In the genomic region with DNA sequence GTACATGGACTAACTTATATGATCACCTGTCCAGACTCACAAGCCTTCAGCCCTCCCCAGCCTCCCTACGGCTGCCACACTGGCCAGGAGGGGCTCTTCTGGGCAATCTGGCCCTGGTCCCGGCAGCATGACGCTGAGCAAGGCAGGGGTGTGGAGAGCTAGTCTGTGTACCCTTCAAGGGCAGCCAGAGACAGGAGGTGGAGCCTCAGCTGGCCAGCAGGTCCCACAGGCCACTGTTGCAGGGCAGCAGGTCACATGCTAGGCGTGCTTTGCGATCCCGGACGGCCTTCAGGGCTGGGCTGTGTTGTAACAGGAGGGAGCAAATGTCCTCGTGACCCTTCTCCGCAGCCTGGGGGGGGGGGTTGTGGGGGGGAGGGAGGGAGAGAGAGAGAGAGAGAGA, we compare ENCODE assay signal across 8 mouse cellular contexts. TPM values are rescaled to one million over a fixed set of nuclear protein-coding genes. Genes with fewer than 3 reads are reported as not detected.
DNase-seq lines count a peak whose midpoint lies in the region; ATAC-seq lines count a peak whose summit lies in the region.
"Had no signal": no experiment of that assay in that cellular context is flagged by ENCODE, and none has a peak within 500 bp of the region (broad histone marks: within the 10 kb centered on the region; RNA-seq: fewer than 3 reads in every experiment).

Gene Gm42417 (minus strand): TSS at position 244 of the 400 bp plus-strand sequence.

- no peak within 1 kb of the TSS for H3K4me2 ChIP-seq in forebrain, embryonic 13.5 days
- H3K4me2 ChIP-seq: midbrain, embryonic 15.5 days had no signal

- H3K4me1 ChIP-seq in brown adipose tissue, adult 24 weeks (ENCODE audit: control insufficient read depth, insufficient read depth, insufficient read length, low read length) = peaks cover 17% of the 10 kb centered on the region
- peaks cover 5% of the 10 kb centered on the region for H3K4me1 ChIP-seq in forebrain, embryonic 13.5 days
- H3K4me1 ChIP-seq: midbrain, embryonic 15.5 days had no signal

- peaks cover 38% of the 10 kb centered on the region for H3K36me3 ChIP-seq in forebrain, embryonic 13.5 days (ENCODE audit: poor library complexity, severe bottlenecking)

- no peaks in the 10 kb centered on the region for H3K9me3 ChIP-seq in forebrain, embryonic 13.5 days (replicated peaks)
- H3K9me3 ChIP-seq: midbrain, embryonic 15.5 days had no signal

- no peak for ATAC-seq in forebrain, embryonic 13.5 days
- ATAC-seq: midbrain, embryonic 15.5 days had no signal

- no peak within 1 kb of the TSS for H3K4me3 ChIP-seq in brown adipose tissue, adult 24 weeks (ENCODE audit: insufficient read depth, low read depth, low read length)
- no peak within 1 kb of the TSS for H3K4me3 ChIP-seq in forebrain, embryonic 13.5 days
- H3K4me3 ChIP-seq: midbrain, embryonic 15.5 days had no signal

- no peak within 1 kb of the TSS for H3K9ac ChIP-seq in forebrain, embryonic 13.5 days
- H3K9ac ChIP-seq: midbrain, embryonic 15.5 days had no signal

- WGBS in forebrain, embryonic 13.5 days = 77% methylated on average over 9 of the region's 9 CpGs

- peak within 1 kb of the TSS; percentile 96 for H3K27ac ChIP-seq in brown adipose tissue, adult 24 weeks (replicated peaks; ENCODE audit: low read depth, low read length)
- H3K27ac ChIP-seq in forebrain, embryonic 13.5 days = no peak within 1 kb of the TSS
- H3K27ac ChIP-seq: midbrain, embryonic 15.5 days had no signal

- DNase-seq in gastrocnemius, postnatal 4 days (ENCODE audit: low spot score in 2 of 2) = peak in 1 of 2 experiments; percentile 62
- peak; percentile 94 for DNase-seq in kidney, adult 9 months
- DNase-seq in lung, postnatal 14 days = peak; percentile 77
- no peak for DNase-seq in c-Kit-positive CD71-positive TER-119-positive erythroid progenitor cells, embryonic 14.5 days (ENCODE audit: low spot score)
- no peak for DNase-seq in spleen, postnatal 4 days (ENCODE audit: low spot score in 2 of 2)

- H3K27me3 ChIP-seq in forebrain, embryonic 13.5 days = no peaks in the 10 kb centered on the region
- H3K27me3 ChIP-seq: midbrain, embryonic 15.5 days had no signal

RNA-seq across cellular contexts. Expression of gene Gm42417, which starts in this region (rescaled TPM):
- 4.1 and 7.8 TPM in 2 replicates for polyA plus RNA-seq in brown adipose tissue, adult 24 weeks (2012; ENCODE audit: insufficient read depth, insufficient read length, missing spikeins)
- 10 to 100 TPM; 40.6 to 50.4 TPM for total RNA-seq in gastrocnemius, postnatal 4 days (2021)
- polyA plus RNA-seq in forebrain, embryonic 13.5 days (2015; fragmentation: Nextera tagmentation; extraction: Ambion mirVana) = 0.30 and 0.44 TPM in 2 replicates

Comparison
In these comparisons a context has a peak if more than half of its experiments do, and no peak if none do; other contexts are left out.
1. DNase-seq: peak in kidney, adult 9 months (single experiment) and lung, postnatal 14 days (single experiment); none in c-Kit-positive CD71-positive TER-119-positive erythroid progenitor cells, embryonic 14.5 days (single experiment) and spleen, postnatal 4 days (0 of 2).